Mouse (Mus musculus) liver, embryonic 14.5 days (tissue): ENCODE measurements at regions not wholly inside any gene's neighbourhood (a gene's known extent, or its start where the extent isn't known, plus 50 kb on each side); places are given as distances from the start of the nearest gene placed in this dataset.

Source experiments
- CTCF ChIP-seq: IDR thresholded peaks from 2 replicates; pipeline ENCODE4 v1.5.1; 2016; ENCODE audit warnings: antibody characterized with exemption, low read depth, control low read depth
- EP300 ChIP-seq: IDR thresholded peaks from 2 replicates; pipeline ENCODE4 v1.6.1; 2016; ENCODE audit warnings: antibody characterized with exemption, low read depth

DNA sequence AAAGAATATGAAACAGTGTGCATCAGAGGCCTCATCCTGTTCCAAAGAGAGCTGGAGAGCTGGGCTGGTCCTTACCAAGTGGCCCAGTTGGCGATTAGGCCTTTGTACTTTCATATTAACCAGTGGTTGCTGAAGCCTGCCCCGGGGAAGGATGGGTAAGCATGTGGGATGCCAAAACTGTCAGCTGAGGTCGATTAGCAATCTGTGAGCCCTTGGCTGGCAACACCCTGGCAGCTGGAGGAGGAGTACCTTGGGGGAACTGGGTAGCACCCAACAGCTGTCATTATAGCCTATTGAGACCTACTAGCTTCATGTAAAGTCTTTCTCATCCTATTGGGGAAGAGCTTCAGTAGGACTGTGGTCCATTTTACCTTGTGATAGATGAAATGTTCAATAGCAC, 277.2 kb upstream of the 4930583I09Rik start:
- TF ChIP-seq CTCF (no peak), EP300 (no peak)
